Mouse (Mus musculus): ENCODE data around the gene Nmnat2. TPM values are rescaled to one million over a fixed set of nuclear protein-coding genes. Genes with fewer than 3 reads are reported as not detected.

Nmnat2 gene
- polyA plus RNA-seq, 1 experiment from 2014 or later = 1.3 TPM

DNA sequence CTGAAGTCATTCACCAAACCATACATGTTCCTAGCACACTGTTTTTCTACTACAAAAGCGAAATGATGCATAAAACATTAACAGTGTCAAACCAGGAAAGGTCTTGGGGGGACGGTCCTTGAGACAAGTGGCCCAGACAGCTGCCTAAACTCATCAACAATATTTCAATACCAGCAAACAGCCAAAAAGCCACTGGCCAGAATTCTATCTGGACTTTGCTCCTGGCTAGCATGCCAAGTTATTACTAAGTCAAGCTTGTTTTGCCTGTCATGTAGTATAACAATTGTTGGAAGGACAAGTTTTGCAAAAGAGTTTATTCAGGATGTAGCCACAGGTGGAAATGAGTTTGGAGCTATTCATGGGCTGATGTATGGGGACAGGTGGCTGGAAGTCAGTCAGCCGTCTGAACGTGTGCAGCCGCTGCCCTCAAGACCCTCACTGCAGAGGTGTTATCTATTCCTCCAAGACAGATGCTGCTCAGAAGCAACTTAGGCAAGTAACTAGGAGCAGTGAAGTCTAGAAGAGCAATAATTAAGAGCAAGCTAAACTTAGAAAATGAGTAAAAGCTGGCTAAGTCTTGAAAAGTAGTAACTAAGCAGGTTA is 202.3 kb downstream of the Nmnat2 start:
- WGBS = 74% methylated on average over 5 of the region's 5 CpGs
- Histone ChIP-seq H3K9ac (no peak overlapping the region), H3K27ac (no peak overlapping the region), H3K27me3 (no peaks in the 10 kb centered on the region), H3K9me3 (no peaks in the 10 kb centered on the region), H3K4me3 (no peak overlapping the region), H3K36me3 (no peaks in the 10 kb centered on the region), H3K4me2 (no peak overlapping the region), H3K4me1 (peaks cover 36% of the 10 kb centered on the region)
- no peak for ATAC-seq (ENCODE audit: insufficient number of reproducible peaks, insufficient read depth, low FRiP score, low TSS enrichment, low read depth)

DNA sequence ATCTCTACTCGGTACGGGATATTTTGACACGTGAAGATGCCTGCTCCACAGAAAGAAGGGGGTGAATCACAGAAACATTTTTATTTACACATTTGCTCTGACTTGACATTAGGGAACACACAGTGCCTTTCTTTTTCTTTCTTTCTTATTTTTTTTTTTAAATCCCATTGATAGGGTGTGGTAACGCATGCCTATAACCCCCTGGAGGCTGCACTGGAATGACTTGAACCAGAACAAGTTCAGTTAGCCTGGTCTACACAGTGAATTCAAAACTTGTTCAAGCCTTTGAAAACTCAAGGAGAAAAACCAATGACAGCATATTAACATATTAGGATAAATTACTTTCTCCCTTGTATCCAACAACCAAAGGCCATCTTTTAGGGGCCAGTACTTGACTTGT is 204.3 kb downstream of the Nmnat2 start:
- H3K9ac ChIP-seq = no peak overlapping the region
- peaks cover 21% of the 10 kb centered on the region for H3K4me1 ChIP-seq
- H3K9me3 ChIP-seq = no peaks in the 10 kb centered on the region
- H3K4me2 ChIP-seq = no peak overlapping the region
- WGBS = 91% methylated on average over 4 of the region's 4 CpGs
- no peak overlapping the region for H3K27ac ChIP-seq
- H3K4me3 ChIP-seq = no peak overlapping the region
- H3K36me3 ChIP-seq = no peaks in the 10 kb centered on the region
- ATAC-seq (ENCODE audit: insufficient number of reproducible peaks, insufficient read depth, low FRiP score, low TSS enrichment, low read depth) = no peak
- H3K27me3 ChIP-seq = no peaks in the 10 kb centered on the region

DNA sequence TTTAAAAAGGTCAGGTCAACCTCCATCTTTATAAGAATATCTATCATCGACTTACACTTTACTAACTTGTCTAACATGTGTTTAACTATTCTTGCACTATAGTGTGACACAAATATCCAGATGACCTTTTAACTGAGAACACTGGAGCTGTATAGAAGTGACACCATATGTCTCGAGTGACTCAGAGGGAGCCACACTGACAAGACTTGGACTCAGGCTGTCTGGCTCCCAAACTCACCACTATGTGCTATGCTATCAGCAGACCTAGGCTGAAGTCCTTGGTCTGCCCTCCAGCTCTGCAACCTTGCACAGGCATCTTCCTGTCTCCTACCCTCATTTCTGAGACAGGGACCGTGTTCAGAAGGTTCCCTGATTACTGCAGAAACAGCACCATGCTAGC is 209.0 kb downstream of the Nmnat2 start:
- H3K9ac ChIP-seq = no peak overlapping the region
- WGBS = 55% methylated on average over 3 of the region's 3 CpGs
- peaks cover 21% of the 10 kb centered on the region for H3K4me1 ChIP-seq
- no peak overlapping the region for H3K4me2 ChIP-seq
- H3K9me3 ChIP-seq = no peaks in the 10 kb centered on the region
- H3K36me3 ChIP-seq = no peaks in the 10 kb centered on the region
- no peak overlapping the region for H3K27ac ChIP-seq
- H3K4me3 ChIP-seq = no peak overlapping the region
- H3K27me3 ChIP-seq = no peaks in the 10 kb centered on the region
- no peak for ATAC-seq (ENCODE audit: insufficient number of reproducible peaks, insufficient read depth, low FRiP score, low TSS enrichment, low read depth)

DNA sequence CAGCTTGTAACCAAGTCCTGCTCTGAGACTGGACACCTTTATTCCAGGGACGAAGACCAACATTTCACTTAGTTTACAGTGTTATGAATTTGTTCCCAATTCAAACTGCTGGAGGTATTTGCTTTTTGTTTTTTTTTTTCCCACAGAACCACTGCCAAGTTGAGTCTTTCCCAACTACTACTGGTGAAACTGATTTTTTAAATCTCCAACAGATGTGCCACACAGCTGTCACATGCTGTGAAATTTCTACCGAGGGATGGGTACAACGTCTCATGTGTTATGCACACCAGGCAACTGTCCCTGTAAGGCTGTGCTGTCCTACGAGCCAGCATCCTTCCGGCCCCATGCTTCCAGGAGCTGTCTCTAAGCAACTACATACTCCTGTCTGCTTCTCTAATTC is 213.5 kb downstream of the Nmnat2 start:
- H3K4me2 ChIP-seq = no peak overlapping the region
- H3K36me3 ChIP-seq = no peaks in the 10 kb centered on the region
- no peak overlapping the region for H3K9ac ChIP-seq
- H3K4me3 ChIP-seq = no peak overlapping the region
- H3K9me3 ChIP-seq = no peaks in the 10 kb centered on the region
- no peaks in the 10 kb centered on the region for H3K27me3 ChIP-seq
- ATAC-seq (ENCODE audit: insufficient number of reproducible peaks, insufficient read depth, low FRiP score, low TSS enrichment, low read depth) = no peak
- H3K4me1 ChIP-seq = peaks cover 23% of the 10 kb centered on the region
- 41% methylated on average over 5 of the region's 5 CpGs for WGBS
- H3K27ac ChIP-seq = no peak overlapping the region; the same call in 1 of the 2 replicates

Other genes with a start within 250 kb of the Nmnat2 start
- gene Apobec4, start 204.4 kb upstream of the Nmnat2 start, polyA plus RNA-seq (2015; fragmentation: Nextera tagmentation; extraction: Ambion mirVana) = not detected in 2 replicates
- 39.6 and 41.1 TPM in 2 replicates for gene Rgl1, start 188.6 kb upstream of the Nmnat2 start, polyA plus RNA-seq (2015; fragmentation: Nextera tagmentation; extraction: Ambion mirVana)
- gene Arpc5, start 188.5 kb upstream of the Nmnat2 start, polyA plus RNA-seq (2015; fragmentation: Nextera tagmentation; extraction: Ambion mirVana) = 217 and 249 TPM in 2 replicates
- gene Ncf2, start 154.8 kb upstream of the Nmnat2 start, polyA plus RNA-seq (2015; fragmentation: Nextera tagmentation; extraction: Ambion mirVana) = 3.4 and 3.6 TPM in 2 replicates
- 29.5 and 29.8 TPM in 2 replicates for gene Smg7, start 52.3 kb upstream of the Nmnat2 start, polyA plus RNA-seq (2015; fragmentation: Nextera tagmentation; extraction: Ambion mirVana)
- 11.0 and 12.7 TPM in 2 replicates for gene Lamc2, start 231.5 kb downstream of the Nmnat2 start, polyA plus RNA-seq (2015; fragmentation: Nextera tagmentation; extraction: Ambion mirVana)